Mouse (Mus musculus): ENCODE data around the gene Olfr432. TPM values are rescaled to one million over a fixed set of nuclear protein-coding genes. Genes with fewer than 3 reads are reported as not detected.

The Olfr432 gene
- polyA plus RNA-seq, 1 experiment = not detected

DNA sequence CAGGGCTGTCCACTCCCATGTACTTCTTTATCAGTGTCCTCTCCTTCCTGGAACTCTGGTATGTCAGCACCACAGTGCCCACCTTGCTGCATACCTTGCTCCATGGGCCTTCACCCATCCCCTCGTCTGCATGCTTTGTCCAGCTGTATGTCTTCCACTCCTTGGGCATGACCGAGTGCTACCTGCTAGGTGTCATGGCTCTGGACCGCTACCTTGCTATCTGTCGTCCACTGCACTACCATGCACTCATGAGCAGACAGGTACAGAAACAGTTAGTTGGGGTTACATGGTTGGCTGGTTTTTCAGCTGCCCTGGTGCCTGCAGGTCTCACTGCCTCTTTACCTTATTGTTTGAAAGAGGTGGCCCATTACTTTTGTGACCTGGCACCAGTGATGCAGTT is 1.5 kb downstream of the Olfr432 start:
- Histone ChIP-seq H3K9me3 (no peaks in the 10 kb centered on the region), H3K27me3 (replicated peaks) (no peaks in the 10 kb centered on the region), H3K4me1 (no peaks in the 10 kb centered on the region), H3K36me3 (replicated peaks; ENCODE audit: low read length) (no peaks in the 10 kb centered on the region), H3K4me3 (replicated peaks) (no peak overlapping the region)
- no peak for TF ChIP-seq GATA1 (IDR thresholded peaks at IDR 0.05; ENCODE audit: borderline replicate concordance, low read length)
- no peak for TF ChIP-seq FLI1 (IDR thresholded peaks at IDR 0.05; ENCODE audit: low read length)

DNA sequence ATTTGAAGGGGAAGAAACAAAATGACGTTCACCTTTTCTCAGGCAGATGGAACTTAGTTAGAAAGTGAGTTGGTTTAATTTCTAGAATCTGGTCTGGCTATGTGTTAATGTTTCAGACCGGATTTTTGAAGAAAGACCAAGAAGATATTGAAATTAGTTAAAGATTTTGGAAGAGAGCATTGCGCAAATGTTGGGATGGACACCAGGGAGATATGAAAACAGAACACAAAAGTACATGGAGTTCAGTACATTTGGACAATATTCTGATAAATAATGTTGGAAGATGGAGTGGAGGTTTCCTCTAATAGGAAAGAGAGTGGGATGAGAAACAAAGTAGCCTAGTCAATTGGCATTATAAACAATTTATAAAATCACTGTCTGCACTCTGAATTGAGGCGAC is 2.5 kb downstream of the Olfr432 start:
- H3K4me1 ChIP-seq = no peaks in the 10 kb centered on the region
- TF ChIP-seq GATA1 (IDR thresholded peaks at IDR 0.05; ENCODE audit: borderline replicate concordance, low read length) (no peak), FLI1 (IDR thresholded peaks at IDR 0.05; ENCODE audit: low read length) (no peak)

DNA sequence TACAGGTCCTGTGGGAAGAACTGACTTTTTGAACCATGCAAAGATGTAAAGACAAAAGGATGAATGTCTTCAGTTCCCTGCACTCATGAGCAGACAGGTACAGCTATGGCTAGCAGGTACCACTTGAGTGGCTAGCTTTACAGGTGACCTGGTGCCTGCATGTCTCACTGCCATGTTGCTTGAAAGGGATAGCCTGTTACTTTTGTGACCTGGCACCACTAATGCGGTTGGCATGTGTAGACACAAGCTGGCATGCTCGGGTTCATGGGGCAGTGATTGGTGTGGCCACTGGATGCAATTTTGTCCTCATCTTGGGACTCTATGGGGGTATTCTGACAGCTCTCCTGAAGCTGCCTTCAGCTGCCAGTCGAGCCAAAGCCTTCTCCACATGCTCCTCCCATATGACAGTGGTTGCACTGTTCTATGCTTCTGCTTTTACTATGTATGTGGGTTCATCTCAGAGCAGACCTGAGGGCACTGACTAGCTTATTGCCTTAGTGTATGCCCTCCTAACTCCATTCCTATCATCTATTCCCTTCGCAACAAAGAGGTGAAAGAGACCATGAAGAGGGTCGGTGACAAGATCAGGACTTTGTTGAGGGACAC is 3.0 kb downstream of the Olfr432 start:
- H3K9me3 ChIP-seq = no peaks in the 10 kb centered on the region
- H3K4me1 ChIP-seq = no peaks in the 10 kb centered on the region
- no peak overlapping the region for H3K4me3 ChIP-seq (replicated peaks)
- no peaks in the 10 kb centered on the region for H3K27me3 ChIP-seq (replicated peaks)
- TF ChIP-seq FLI1 (IDR thresholded peaks at IDR 0.05; ENCODE audit: low read length) = no peak
- TF ChIP-seq GATA1 (IDR thresholded peaks at IDR 0.05; ENCODE audit: borderline replicate concordance, low read length) = no peak
- H3K36me3 ChIP-seq (replicated peaks; ENCODE audit: low read length) = no peaks in the 10 kb centered on the region

More for the DNA sequence above, 2.5 kb downstream of the Olfr432 start:
- Histone ChIP-seq H3K36me3 (replicated peaks; ENCODE audit: low read length) (no peaks in the 10 kb centered on the region), H3K27me3 (replicated peaks) (no peaks in the 10 kb centered on the region), H3K9me3 (no peaks in the 10 kb centered on the region), H3K4me3 (replicated peaks) (no peak overlapping the region)

DNA sequence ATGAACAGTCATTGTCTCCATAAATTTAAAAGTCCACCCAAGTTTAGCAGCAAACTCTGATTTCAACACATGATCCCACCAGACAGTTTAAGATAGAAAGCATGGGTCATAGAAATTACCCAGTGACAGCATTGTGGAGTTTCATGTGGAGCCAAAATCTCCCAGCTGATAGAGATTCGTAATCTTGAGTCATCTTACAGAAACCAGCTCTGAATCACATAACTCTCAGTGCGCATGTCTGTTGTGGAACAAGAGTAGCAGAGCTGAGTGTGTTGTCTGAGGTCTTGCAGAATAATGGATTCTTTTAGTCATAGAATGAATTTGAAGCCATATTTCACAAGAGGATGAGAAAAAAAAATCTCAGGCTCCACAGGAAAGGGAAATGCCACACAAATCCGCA is 4.0 kb downstream of the Olfr432 start:
- Histone ChIP-seq H3K4me3 (replicated peaks) (no peak overlapping the region), H3K27me3 (replicated peaks) (no peaks in the 10 kb centered on the region), H3K36me3 (replicated peaks; ENCODE audit: low read length) (no peaks in the 10 kb centered on the region), H3K9me3 (no peaks in the 10 kb centered on the region), H3K4me1 (no peaks in the 10 kb centered on the region)
- no peak for TF ChIP-seq GATA1 (IDR thresholded peaks at IDR 0.05; ENCODE audit: borderline replicate concordance, low read length)
- no peak for TF ChIP-seq FLI1 (IDR thresholded peaks at IDR 0.05; ENCODE audit: low read length)

DNA sequence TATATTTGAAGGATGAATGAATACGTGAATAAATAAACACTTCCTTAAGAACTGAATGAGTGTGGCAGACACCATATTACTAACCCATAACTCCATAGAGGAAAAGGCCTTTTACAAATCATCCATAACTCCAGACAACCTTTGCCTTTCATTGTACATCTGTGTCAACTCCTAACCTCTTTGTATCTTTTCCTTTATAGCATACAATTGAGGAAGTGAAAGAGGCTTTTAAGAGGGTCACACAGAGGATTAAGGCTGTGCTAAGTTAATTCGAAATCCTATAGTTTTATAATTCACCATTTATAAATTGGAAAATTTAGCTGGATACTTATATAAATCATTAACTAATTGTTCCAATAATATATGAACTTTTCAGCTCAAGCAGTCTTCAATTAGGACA is 6.2 kb downstream of the Olfr432 start:
- H3K4me3 ChIP-seq (replicated peaks) = no peak overlapping the region
- no peaks in the 10 kb centered on the region for H3K9me3 ChIP-seq
- TF ChIP-seq GATA1 (IDR thresholded peaks at IDR 0.05; ENCODE audit: borderline replicate concordance, low read length) (no peak), FLI1 (IDR thresholded peaks at IDR 0.05; ENCODE audit: low read length) (no peak)
- H3K36me3 ChIP-seq (replicated peaks; ENCODE audit: low read length) = no peaks in the 10 kb centered on the region
- no peaks in the 10 kb centered on the region for H3K27me3 ChIP-seq (replicated peaks)
- H3K4me1 ChIP-seq = no peaks in the 10 kb centered on the region

DNA sequence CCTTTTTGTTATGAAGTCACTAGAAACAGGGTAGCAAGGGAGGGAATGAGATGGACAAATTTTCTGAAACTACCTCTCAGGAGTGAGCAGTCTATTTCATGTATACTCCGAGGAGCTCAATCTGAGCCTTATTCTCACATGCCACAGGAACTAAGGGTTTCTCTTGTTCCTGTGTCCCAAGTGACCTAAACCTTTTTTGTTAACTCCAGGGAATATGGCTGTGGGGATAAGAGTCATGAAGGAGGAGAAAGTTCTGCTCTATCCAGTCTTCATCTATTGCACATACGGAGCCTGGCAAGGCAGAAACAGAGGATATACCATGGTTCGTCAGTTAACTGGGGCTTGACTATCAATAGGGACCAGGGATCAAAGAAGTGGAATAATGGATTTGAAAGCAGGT is 17.3 kb downstream of the Olfr432 start, which contains the start of gene Olfr430:
Gene Olfr430, plus strand, starts transcription at position 301 of the 400 bp plus-strand sequence.
- Histone ChIP-seq H3K4me3 (replicated peaks) (no peak within 1 kb of the TSS), H3K36me3 (replicated peaks; ENCODE audit: low read length) (no peaks in the 10 kb centered on the region), H3K4me1 (no peaks in the 10 kb centered on the region)

DNA sequence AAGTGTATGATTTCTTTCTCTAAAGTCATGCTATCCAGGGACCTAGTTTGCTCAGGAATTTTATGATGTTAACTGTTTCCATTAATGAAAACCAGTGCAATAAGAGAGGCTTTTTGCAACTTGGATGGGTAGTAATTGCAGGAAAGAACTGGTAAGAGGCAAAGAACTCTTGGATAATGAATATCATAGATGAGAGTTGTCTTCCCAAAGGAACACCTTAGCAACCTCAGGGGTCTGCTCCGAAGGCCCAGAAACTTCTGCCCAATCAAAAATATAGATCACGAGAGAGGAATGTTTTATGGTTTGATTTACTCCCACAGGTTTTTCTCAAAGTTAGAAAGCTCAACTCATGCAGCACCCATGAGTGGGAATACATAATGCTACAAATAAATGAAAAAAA is 35.0 kb downstream of the Olfr432 start, which contains the start of gene Olfr429:
Gene Olfr429, plus strand, starts transcription at position 301 of the 400 bp plus-strand sequence.
- no peaks in the 10 kb centered on the region for H3K4me1 ChIP-seq
- no peaks in the 10 kb centered on the region for H3K36me3 ChIP-seq (replicated peaks; ENCODE audit: low read length)
- no peaks in the 10 kb centered on the region for H3K27me3 ChIP-seq (replicated peaks)
- TF ChIP-seq FLI1 (IDR thresholded peaks at IDR 0.05; ENCODE audit: low read length) = no peak
- TF ChIP-seq GATA1 (IDR thresholded peaks at IDR 0.05; ENCODE audit: borderline replicate concordance, low read length) = no peak
- H3K9me3 ChIP-seq = no peaks in the 10 kb centered on the region
- no peak within 1 kb of the TSS for H3K4me3 ChIP-seq (replicated peaks)

More for the DNA sequence above, 17.3 kb downstream of the Olfr432 start, which contains the start of gene Olfr430:
- TF ChIP-seq GATA1 (IDR thresholded peaks at IDR 0.05; ENCODE audit: borderline replicate concordance, low read length) (no peak), FLI1 (IDR thresholded peaks at IDR 0.05; ENCODE audit: low read length) (no peak)
- Histone ChIP-seq H3K27me3 (replicated peaks) (no peaks in the 10 kb centered on the region), H3K9me3 (no peaks in the 10 kb centered on the region)

DNA sequence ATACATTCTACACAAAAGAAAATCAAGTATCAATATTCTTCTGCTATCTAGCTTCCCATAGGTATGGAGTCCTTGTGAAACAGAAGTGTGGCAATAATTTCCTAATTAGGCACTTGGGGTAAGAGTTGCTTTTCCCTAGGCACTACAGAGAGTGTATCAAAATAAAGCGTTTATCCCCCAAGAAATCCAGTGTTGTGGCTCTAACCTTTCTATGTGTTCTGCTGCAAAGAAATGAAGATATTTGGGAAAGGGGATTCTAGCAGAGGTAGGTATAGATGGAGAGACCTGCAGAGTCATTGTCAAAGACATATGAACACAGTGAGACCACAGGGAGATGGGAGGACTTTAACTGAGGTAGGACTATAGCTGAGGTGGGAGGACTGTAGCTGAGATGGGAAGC is 47.6 kb downstream of the Olfr432 start, which contains the start of gene Olfr427:
Gene Olfr427, plus strand, starts transcription at position 301 of the 400 bp plus-strand sequence.
- TF ChIP-seq GATA1 (IDR thresholded peaks at IDR 0.05; ENCODE audit: borderline replicate concordance, low read length) = no peak
- no peak for TF ChIP-seq FLI1 (IDR thresholded peaks at IDR 0.05; ENCODE audit: low read length)
- Histone ChIP-seq H3K4me1 (no peaks in the 10 kb centered on the region), H3K36me3 (replicated peaks; ENCODE audit: low read length) (no peaks in the 10 kb centered on the region), H3K27me3 (replicated peaks) (no peaks in the 10 kb centered on the region), H3K4me3 (replicated peaks) (no peak within 1 kb of the TSS), H3K9me3 (no peaks in the 10 kb centered on the region)

DNA sequence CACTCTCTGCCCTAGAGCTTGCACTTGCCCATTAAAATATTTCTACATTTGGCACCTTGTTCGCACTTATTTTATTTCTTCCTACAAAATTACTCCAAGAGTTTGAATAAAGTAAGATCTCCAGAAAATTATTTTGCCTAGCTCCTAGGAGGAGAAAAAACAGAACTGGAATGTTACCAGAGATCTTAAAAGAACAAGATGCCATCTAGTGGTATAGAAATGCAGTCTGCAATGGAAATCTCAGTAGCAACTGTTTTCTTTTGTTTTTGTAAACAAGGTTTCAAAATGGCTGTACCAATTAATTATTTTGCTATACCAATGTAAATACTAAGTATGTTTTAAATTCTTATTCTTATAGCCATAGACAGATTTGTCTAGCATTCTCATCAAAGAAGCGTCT is 54.7 kb downstream of the Olfr432 start:
- H3K27me3 ChIP-seq (replicated peaks) = no peaks in the 10 kb centered on the region
- no peak overlapping the region for H3K4me3 ChIP-seq (replicated peaks)
- no peaks in the 10 kb centered on the region for H3K9me3 ChIP-seq
- no peaks in the 10 kb centered on the region for H3K4me1 ChIP-seq
- no peak for TF ChIP-seq FLI1 (IDR thresholded peaks at IDR 0.05; ENCODE audit: low read length)
- no peak for TF ChIP-seq GATA1 (IDR thresholded peaks at IDR 0.05; ENCODE audit: borderline replicate concordance, low read length)
- no peaks in the 10 kb centered on the region for H3K36me3 ChIP-seq (replicated peaks; ENCODE audit: low read length)

Other genes with a start within 250 kb of the Olfr432 start
- gene Ifi211, start 136.2 kb upstream of the Olfr432 start, polyA plus RNA-seq (2012; ENCODE audit: insufficient read depth, low replicate concordance) = 0.25 TPM in 1 of 2 replicates, not detected in the other
- gene Mndal, start 106.7 kb upstream of the Olfr432 start, polyA plus RNA-seq (2012; ENCODE audit: insufficient read depth, low replicate concordance) = 4.0 TPM in 1 of 2 replicates, not detected in the other
- 2.3 TPM in 1 of 2 replicates, not detected in the other for gene Ifi203, start 106.5 kb upstream of the Olfr432 start, polyA plus RNA-seq (2012; ENCODE audit: insufficient read depth, low replicate concordance)
- gene Ifi202b, start 66.5 kb upstream of the Olfr432 start, polyA plus RNA-seq (2012; ENCODE audit: insufficient read depth, low replicate concordance) = 0.16 TPM in 1 of 2 replicates, not detected in the other
- not detected in 2 replicates for gene Ifi205, start 17.4 kb upstream of the Olfr432 start, polyA plus RNA-seq (2012; ENCODE audit: insufficient read depth, low replicate concordance)
- not detected in 2 replicates for gene Olfr433, start 8.5 kb upstream of the Olfr432 start, polyA plus RNA-seq (2012; ENCODE audit: insufficient read depth, low replicate concordance)
- gene Olfr430, start 17.4 kb downstream of the Olfr432 start, polyA plus RNA-seq (2012; ENCODE audit: insufficient read depth, low replicate concordance) = not detected in 2 replicates
- not detected in 2 replicates for gene Olfr429, start 35.1 kb downstream of the Olfr432 start, polyA plus RNA-seq (2012; ENCODE audit: insufficient read depth, low replicate concordance)
- not detected in 2 replicates for gene Olfr427, start 47.7 kb downstream of the Olfr432 start, polyA plus RNA-seq (2012; ENCODE audit: insufficient read depth, low replicate concordance)
- gene Olfr231, start 72.0 kb downstream of the Olfr432 start, polyA plus RNA-seq (2012; ENCODE audit: insufficient read depth, low replicate concordance) = not detected in 2 replicates
- gene Olfr424, start 82.3 kb downstream of the Olfr432 start, polyA plus RNA-seq (2012; ENCODE audit: insufficient read depth, low replicate concordance) = not detected in 2 replicates
- gene Olfr420, start 106.4 kb downstream of the Olfr432 start, polyA plus RNA-seq (2012; ENCODE audit: insufficient read depth, low replicate concordance) = not detected in 2 replicates
- 0.11 TPM in 1 of 2 replicates, not detected in the other for gene Spta1, start 123.6 kb downstream of the Olfr432 start, polyA plus RNA-seq (2012; ENCODE audit: insufficient read depth, low replicate concordance)
- gene Olfr419, start 202.9 kb downstream of the Olfr432 start, polyA plus RNA-seq (2012; ENCODE audit: insufficient read depth, low replicate concordance) = not detected in 2 replicates